Mouse (Mus musculus) bone marrow macrophage, adult 2 months (primary cell): ENCODE results near the gene Igsf10.

Source experiments
- CTCF ChIP-seq: IDR thresholded peaks from 2 replicates; pipeline ENCODE4 v1.5.1; 2012; ENCODE audit warnings: low read depth, mild to moderate bottlenecking, low read length, moderate library complexity
- POLR2A ChIP-seq: IDR thresholded peaks from 2 replicates; pipeline ENCODE4 v1.6.1; 2012; ENCODE audit warnings: mild to moderate bottlenecking, low read depth, low read length, borderline replicate concordance

DNA sequence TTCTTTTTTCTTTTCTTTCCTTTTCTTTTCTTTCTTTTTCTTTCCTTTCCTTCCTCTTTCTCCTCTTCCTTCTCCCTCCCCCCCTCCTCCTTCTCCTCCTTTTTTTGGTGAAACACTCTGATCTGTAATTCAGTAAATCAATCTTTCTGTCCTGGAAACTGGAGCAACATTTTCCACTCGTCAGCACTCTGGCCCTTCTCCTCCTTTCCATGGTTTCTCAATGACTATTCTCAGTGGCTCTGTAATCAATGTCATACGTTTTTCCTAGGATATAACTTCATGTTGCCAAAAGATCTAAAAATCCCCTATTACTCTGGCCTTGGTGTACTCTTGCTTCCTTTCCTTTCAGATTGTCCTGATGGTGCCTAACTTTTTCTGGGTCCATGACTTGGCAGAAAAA is 40.1 kb upstream of the Igsf10 start:
- TF ChIP-seq POLR2A (no peak), CTCF (no peak)
